Mouse (Mus musculus) myocyte (in vitro differentiated cells): ENCODE data around the gene Lamc2. TPM values are rescaled to one million over a fixed set of nuclear protein-coding genes. Genes with fewer than 3 reads are reported as not detected.

Source experiments
- H3K27me3 ChIP-seq: one replicate; pipeline ENCODE4 v1.6.1; 2011; ENCODE audit not compliant: control insufficient read depth, insufficient read depth, insufficient read length
- H3K36me3 ChIP-seq: one replicate; pipeline ENCODE4 v1.6.1; 2011; ENCODE audit not compliant: control insufficient read depth, insufficient read depth
- H3K4me2 ChIP-seq: one replicate; pipeline ENCODE4 v1.6.1; 2011; ENCODE audit warnings: low read depth, control low read depth
- H3K4me3 ChIP-seq: one replicate; pipeline ENCODE4 v1.5.1; 2011; ENCODE audit warnings: mild to moderate bottlenecking, control low read depth, moderate library complexity
- H3K79me2 ChIP-seq: one replicate; pipeline ENCODE4 v1.6.1; 2011; ENCODE audit not compliant: control insufficient read depth, insufficient read depth
- H3ac ChIP-seq: one replicate; pipeline ENCODE4 v1.6.1; 2011; ENCODE audit not compliant: control insufficient read depth, insufficient read length
- CEBPB ChIP-seq: IDR thresholded peaks from 2 replicates; pipeline ENCODE4 v1.6.1; 2011; ENCODE audit warnings: mild to moderate bottlenecking, moderate library complexity; ENCODE audit not compliant: poor library complexity, insufficient read depth, severe bottlenecking
- E2F4 ChIP-seq: IDR thresholded peaks from one replicate; pipeline ENCODE4 v1.6.1; 2011; ENCODE audit warnings: mild to moderate bottlenecking, control low read depth, moderate library complexity; ENCODE audit not compliant: insufficient read depth
- MAX ChIP-seq: IDR thresholded peaks from one replicate; pipeline ENCODE4 v1.6.1; 2011; ENCODE audit warnings: low read depth, mild to moderate bottlenecking, control low read depth
- MYOD1 ChIP-seq, 3 experiments: IDR thresholded peaks; one replicate each; pipeline ENCODE4 v1.6.1; 2011; ENCODE audit warnings: control low read depth in 2 of 3, low read depth in 2 of 3, mild to moderate bottlenecking in 2 of 3, moderate library complexity in 1 of 3; ENCODE audit not compliant: insufficient read length in 2 of 3, control insufficient read depth in 1 of 3
- MYOG ChIP-seq, 3 experiments: IDR thresholded peaks; one replicate each; pipeline ENCODE4 v1.6.1; 2011; ENCODE audit warnings: control low read depth in 2 of 3, low read depth in 2 of 3, mild to moderate bottlenecking in 2 of 3; ENCODE audit not compliant: insufficient read length in 2 of 3, control insufficient read depth in 1 of 3, insufficient read depth in 1 of 3
- POLR2A ChIP-seq: IDR thresholded peaks from one replicate; pipeline ENCODE4 v1.6.1; 2011; ENCODE audit warnings: low read depth, mild to moderate bottlenecking, control low read depth, moderate library complexity; ENCODE audit not compliant: insufficient read length
- POLR2AphosphoS2 ChIP-seq: IDR thresholded peaks from one replicate; pipeline ENCODE4 v1.6.1; 2011; ENCODE audit warnings: low read depth, control low read depth; ENCODE audit not compliant: insufficient read length
- REST ChIP-seq: IDR thresholded peaks from one replicate; pipeline ENCODE4 v1.6.1; 2011; ENCODE audit warnings: mild to moderate bottlenecking, control low read depth, moderate library complexity; ENCODE audit not compliant: insufficient read depth, insufficient read length
- SRF ChIP-seq: IDR thresholded peaks from one replicate; pipeline ENCODE4 v1.6.1; 2011; ENCODE audit warnings: low read depth; ENCODE audit not compliant: control insufficient read depth, insufficient read length
- TCF12 ChIP-seq: IDR thresholded peaks from one replicate; pipeline ENCODE4 v1.6.1; 2011; ENCODE audit warnings: mild to moderate bottlenecking, control low read depth; ENCODE audit not compliant: poor library complexity, insufficient read depth, severe bottlenecking
- TCF3 ChIP-seq: IDR thresholded peaks from one replicate; pipeline ENCODE4 v1.6.1; 2011; ENCODE audit warnings: low read depth, control low read depth; ENCODE audit not compliant: insufficient read length
- USF1 ChIP-seq: IDR thresholded peaks from one replicate; pipeline ENCODE4 v1.6.1; 2011; ENCODE audit warnings: low read depth, mild to moderate bottlenecking, control low read depth, moderate library complexity
- polyA plus RNA-seq: library from polyadenylated mRNA; unstranded; fragments of >200 nt; fragmentation: generic; extraction: Trizol; gene quantifications from one replicate; pipeline ENCODE4 v1.2.1, GENCODE M21; 2012; ENCODE audit warnings: missing spikeins

Gene Lamc2
- polyA plus RNA-seq, 1 experiment: 10.2 TPM

DNA sequence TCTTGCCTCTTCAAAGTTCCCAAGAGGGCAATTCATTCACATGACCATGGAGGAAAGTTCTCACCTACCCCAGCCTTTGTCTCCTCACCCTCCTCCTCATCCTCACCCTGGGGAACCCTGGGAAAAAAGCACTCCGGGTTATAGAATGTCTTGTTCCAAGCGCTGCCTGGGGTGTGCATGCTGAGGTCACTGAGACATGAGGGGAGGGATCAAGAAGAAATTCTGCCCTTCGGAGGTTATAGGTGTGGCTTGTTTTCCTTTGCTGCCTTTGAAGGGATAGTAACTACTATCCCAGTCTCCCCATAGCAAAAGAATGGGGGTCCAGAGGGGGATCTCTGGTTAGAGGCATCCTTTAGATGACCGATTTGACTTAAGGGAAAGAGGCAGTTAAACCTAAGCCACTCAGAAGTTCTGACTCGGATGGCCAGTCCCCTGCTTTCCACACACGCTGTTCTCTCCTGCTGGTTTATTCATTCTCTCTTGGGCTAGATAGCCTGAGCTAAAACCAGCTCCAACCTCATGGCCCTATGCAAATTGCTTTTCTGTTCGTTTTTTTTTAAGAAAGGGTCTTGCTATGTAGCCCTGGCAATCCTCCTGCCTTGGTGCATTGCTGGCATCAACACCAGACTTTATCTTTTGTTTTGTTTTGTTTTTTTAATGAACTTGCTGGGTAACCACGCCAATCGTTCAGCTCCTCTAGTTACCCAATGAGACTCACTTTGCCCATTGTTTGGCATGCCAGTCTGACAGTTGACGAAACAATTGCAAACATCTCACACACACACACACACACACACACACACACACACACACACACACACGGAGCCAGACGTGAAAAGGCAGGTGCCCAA lies 91.8 kb downstream of the Lamc2 start:
- H3K79me2 ChIP-seq: no peaks in the 10 kb centered on the region
- H3ac ChIP-seq: no peak overlapping the region
- no peak for TF ChIP-seq REST
- no peak for TF ChIP-seq MYOD1 (IDR thresholded peaks at IDR 0.05; ENCODE audit: control insufficient read depth in 1 of 3, insufficient read length in 2 of 3, low read depth in 2 of 3)
- TF ChIP-seq E2F4: no peak
- TF ChIP-seq USF1: no peak
- TF ChIP-seq MAX: no peak
- TF ChIP-seq TCF12: no peak
- no peak for TF ChIP-seq TCF3
- no peak for TF ChIP-seq POLR2AphosphoS2
- no peak for TF ChIP-seq POLR2A
- TF ChIP-seq MYOG (IDR thresholded peaks at IDR 0.05; ENCODE audit: control insufficient read depth in 1 of 3, insufficient read depth in 1 of 3, insufficient read length in 2 of 3, low read depth in 2 of 3): no peak
- no peak for TF ChIP-seq CEBPB
- TF ChIP-seq SRF: no peak
- no peaks in the 10 kb centered on the region for H3K27me3 ChIP-seq
- no peak overlapping the region for H3K4me3 ChIP-seq
- H3K4me2 ChIP-seq: no peak overlapping the region
- H3K36me3 ChIP-seq: no peaks in the 10 kb centered on the region

DNA sequence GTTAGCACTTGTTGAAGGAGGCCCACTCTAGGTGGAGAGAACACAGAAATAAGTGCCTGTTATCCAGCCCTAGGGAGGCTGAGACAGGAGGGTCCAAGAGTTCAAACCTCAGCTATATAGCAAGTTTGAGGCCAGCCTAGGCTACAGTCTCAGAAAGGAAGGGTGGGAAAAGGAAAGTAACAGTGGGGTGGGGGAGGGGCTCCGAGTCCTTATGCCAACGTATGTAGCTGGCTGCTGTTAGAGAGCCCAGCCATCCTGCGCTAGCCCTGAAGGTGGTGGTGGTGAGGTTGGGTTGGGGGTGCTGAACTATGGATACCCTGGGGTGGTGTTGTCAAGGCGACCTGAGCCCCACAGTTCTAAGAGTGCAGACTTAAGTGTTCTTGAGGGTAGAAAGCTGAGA lies 92.7 kb downstream of the Lamc2 start:
- no peak for TF ChIP-seq MYOG (IDR thresholded peaks at IDR 0.05; ENCODE audit: control insufficient read depth in 1 of 3, insufficient read depth in 1 of 3, insufficient read length in 2 of 3, low read depth in 2 of 3)
- no peak for TF ChIP-seq SRF
- no peak for TF ChIP-seq POLR2AphosphoS2
- no peak for TF ChIP-seq TCF3
- no peak for TF ChIP-seq TCF12
- TF ChIP-seq MYOD1 (IDR thresholded peaks at IDR 0.05; ENCODE audit: control insufficient read depth in 1 of 3, insufficient read length in 2 of 3, low read depth in 2 of 3): no peak
- no peak for TF ChIP-seq CEBPB
- no peak for TF ChIP-seq USF1
- no peak for TF ChIP-seq E2F4
- TF ChIP-seq MAX: no peak
- H3K36me3 ChIP-seq: no peaks in the 10 kb centered on the region
- no peak overlapping the region for H3K4me3 ChIP-seq
- H3K27me3 ChIP-seq: no peaks in the 10 kb centered on the region
- no peaks in the 10 kb centered on the region for H3K79me2 ChIP-seq
- no peak overlapping the region for H3K4me2 ChIP-seq
- no peak overlapping the region for H3ac ChIP-seq

DNA sequence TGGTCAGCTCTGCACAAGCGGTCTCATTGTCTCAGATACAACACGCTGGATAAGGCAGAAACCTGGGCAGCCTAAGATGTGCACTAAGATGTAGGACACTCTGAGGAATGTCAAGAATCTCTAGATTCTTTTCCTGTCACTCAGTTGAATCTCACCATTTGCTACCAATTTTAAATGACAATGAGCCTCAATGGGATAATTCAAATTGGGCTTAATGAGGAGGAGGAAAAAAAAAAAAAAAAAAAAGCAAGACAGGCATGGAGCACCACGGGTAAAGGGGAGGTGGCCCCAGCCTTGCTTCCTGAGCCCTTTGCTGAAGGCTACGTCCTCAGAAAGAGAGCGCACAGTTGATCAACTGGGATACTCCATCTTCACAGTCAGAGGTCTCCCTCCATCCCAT lies 93.1 kb downstream of the Lamc2 start:
- H3K27me3 ChIP-seq: no peaks in the 10 kb centered on the region
- H3K36me3 ChIP-seq: no peaks in the 10 kb centered on the region
- TF ChIP-seq MYOD1 (IDR thresholded peaks at IDR 0.05; ENCODE audit: control insufficient read depth in 1 of 3, insufficient read length in 2 of 3, low read depth in 2 of 3) (no peak), MAX (no peak), POLR2AphosphoS2 (no peak), E2F4 (no peak), MYOG (IDR thresholded peaks at IDR 0.05; ENCODE audit: control insufficient read depth in 1 of 3, insufficient read depth in 1 of 3, insufficient read length in 2 of 3, low read depth in 2 of 3) (no peak), POLR2A (no peak), CEBPB (no peak)
- H3K4me3 ChIP-seq: no peak overlapping the region
- no peak overlapping the region for H3ac ChIP-seq
- no peaks in the 10 kb centered on the region for H3K79me2 ChIP-seq
- H3K4me2 ChIP-seq: no peak overlapping the region

DNA sequence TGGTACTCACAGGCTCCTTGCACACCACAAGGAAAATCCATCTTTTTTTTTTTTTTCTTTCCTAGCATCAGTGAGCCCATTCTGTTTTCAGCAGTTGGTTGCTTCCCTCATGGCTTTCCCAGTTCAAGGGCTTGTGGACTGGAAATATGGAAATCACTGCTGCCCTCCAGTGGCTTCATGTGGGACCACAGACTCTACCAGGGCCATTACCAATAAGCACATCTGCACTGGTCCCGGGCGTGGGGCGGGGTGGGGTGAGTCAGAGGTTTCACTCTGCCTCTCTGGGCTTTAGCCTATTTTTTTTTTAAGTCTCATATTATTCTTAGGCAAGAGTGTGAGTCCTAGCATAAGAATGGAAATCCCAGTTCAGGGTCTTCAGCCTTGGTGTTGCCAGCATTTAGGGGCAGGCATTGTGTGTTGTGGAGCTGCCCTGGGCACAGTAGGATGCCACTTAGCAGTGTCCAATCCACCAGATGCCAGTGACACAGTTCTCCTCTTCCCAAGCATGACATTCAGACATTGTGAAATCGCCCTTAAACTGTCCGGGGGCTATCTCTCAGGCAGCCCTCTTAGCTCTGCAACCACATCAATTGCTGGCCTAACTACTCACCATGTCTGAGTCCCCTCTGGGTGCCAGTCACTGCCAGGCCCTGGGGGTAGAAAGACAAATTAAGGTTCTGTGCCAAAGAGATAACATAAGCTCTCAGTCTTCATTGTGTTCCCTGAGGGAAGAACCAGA lies 93.8 kb downstream of the Lamc2 start:
- no peaks in the 10 kb centered on the region for H3K27me3 ChIP-seq
- H3K4me3 ChIP-seq: no peak overlapping the region
- TF ChIP-seq SRF (no peak), TCF3 (no peak), MYOD1 (IDR thresholded peaks at IDR 0.05; ENCODE audit: control insufficient read depth in 1 of 3, insufficient read length in 2 of 3, low read depth in 2 of 3) (peak in 1 of 3 experiments; percentile 2), POLR2A (no peak)
- H3K4me2 ChIP-seq: peak overlapping the region; percentile 62
- no peaks in the 10 kb centered on the region for H3K36me3 ChIP-seq
- H3K79me2 ChIP-seq: no peaks in the 10 kb centered on the region
- no peak overlapping the region for H3ac ChIP-seq
